Mouse (Mus musculus): ENCODE measurements at regions not wholly inside any gene's neighbourhood (a gene's known extent, or its start where the extent isn't known, plus 50 kb on each side); places are given as distances from the start of the nearest gene placed in this dataset.
A peak's percentile ranks its signal among the peaks of the same experiment; 100 is the strongest.

- WGBS: 87% methylated on average over 2 of the region's 2 CpGs
- no peak for ATAC-seq (ENCODE audit: low FRiP score)
- Histone ChIP-seq H3K27me3 (no peaks in the 10 kb centered on the region), H3K4me3 (no peak overlapping the region), H3K4me2 (replicated peaks) (no peak overlapping the region), H3K36me3 (no peaks in the 10 kb centered on the region), H3K9ac (no peak overlapping the region), H3K27ac (no peak overlapping the region), H3K4me1 (no peaks in the 10 kb centered on the region), H3K9me3 (replicated peaks) (no peaks in the 10 kb centered on the region)
Measured at GRCm38 (mm10) chr7:40623286-40623685, 274.8 kb upstream of the Vstm2b start.

DNA sequence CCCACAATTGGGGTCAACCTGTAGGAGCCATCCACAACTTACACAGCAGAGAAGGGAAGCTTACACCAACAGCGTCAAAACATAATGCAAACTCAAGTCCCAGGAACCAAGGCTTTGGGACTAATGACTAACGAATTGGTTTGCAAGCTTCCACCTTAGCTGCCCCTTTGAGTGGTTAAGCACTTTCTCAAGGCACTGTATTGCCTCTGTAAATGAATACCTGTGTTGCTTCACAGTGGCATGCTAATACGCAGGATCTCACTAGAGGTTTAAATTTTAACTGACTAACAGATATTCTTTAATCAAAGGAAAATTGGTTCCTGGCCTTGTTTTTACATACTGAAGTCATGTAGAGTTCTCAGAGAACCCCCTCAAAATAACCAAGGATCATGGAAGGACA lies 261.8 kb upstream of the Vstm2b start:
- no peak overlapping the region for H3K27ac ChIP-seq

DNA sequence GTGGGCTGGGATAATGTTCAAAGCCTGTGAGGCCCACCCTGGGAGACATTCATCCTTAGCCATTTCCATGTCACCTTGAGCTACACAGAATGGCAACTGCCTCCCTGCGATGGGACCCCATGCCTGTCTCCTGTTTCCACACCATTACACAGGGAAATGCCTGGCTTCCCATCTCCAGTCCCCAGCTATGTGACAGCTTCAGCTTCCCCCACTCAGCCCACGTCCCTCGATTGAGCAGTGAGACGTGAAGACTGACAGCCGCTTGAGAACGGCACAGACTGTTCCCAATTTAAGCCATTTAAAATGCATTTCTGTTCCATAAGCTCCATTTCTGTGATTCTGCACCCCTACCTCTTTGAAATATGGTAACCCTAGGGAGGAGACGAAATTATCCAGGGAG lies 243.1 kb upstream of the Vstm2b start:
- H3K4me3 ChIP-seq: no peak overlapping the region

More for the DNA sequence above, 261.8 kb upstream of the Vstm2b start:
- Histone ChIP-seq H3K9ac (no peak overlapping the region), H3K4me1 (no peaks in the 10 kb centered on the region), H3K4me3 (no peak overlapping the region), H3K9me3 (replicated peaks) (no peaks in the 10 kb centered on the region), H3K4me2 (replicated peaks) (no peak overlapping the region), H3K27me3 (no peaks in the 10 kb centered on the region), H3K36me3 (no peaks in the 10 kb centered on the region)
- 91% methylated on average over 3 of the region's 3 CpGs for WGBS
- no peak for ATAC-seq (ENCODE audit: low FRiP score)

DNA sequence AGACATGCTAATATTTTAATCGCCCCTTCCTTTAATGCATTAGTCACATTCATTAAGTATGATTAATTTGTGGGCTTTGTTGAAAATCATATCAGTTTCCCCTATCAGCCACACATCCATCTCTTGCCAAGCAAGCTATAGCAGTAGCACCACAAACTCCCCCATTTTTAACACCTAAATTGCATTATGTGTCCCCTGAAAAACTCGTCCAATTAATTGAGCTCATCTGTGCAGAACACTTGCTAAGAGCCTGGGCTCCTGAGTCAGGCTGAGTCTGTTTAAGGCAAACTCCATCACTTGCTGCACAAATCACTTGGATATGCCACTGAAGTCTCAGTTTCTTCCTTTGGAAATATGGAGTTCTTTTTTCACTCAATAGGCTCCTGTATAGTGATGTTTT lies 242.7 kb upstream of the Vstm2b start:
- ATAC-seq (ENCODE audit: low FRiP score): peak; percentile 27; the same call in 1 of the 2 replicates
- H3K27me3 ChIP-seq: no peaks in the 10 kb centered on the region
- H3K4me3 ChIP-seq: no peak overlapping the region
- 79% methylated on average over 2 of the region's 2 CpGs for WGBS
- no peak overlapping the region for H3K27ac ChIP-seq
- no peaks in the 10 kb centered on the region for H3K9me3 ChIP-seq (replicated peaks)
- no peak overlapping the region for H3K4me2 ChIP-seq (replicated peaks)
- H3K36me3 ChIP-seq: no peaks in the 10 kb centered on the region
- H3K4me1 ChIP-seq: peaks cover 11% of the 10 kb centered on the region
- H3K9ac ChIP-seq: no peak overlapping the region

More for the DNA sequence above, 243.1 kb upstream of the Vstm2b start:
- no peak overlapping the region for H3K9ac ChIP-seq
- ATAC-seq (ENCODE audit: low FRiP score): peak; percentile 69
- H3K9me3 ChIP-seq (replicated peaks): no peaks in the 10 kb centered on the region
- WGBS: 47% methylated on average over 7 of the region's 7 CpGs
- H3K27me3 ChIP-seq: no peaks in the 10 kb centered on the region
- no peak overlapping the region for H3K4me2 ChIP-seq (replicated peaks)
- no peaks in the 10 kb centered on the region for H3K36me3 ChIP-seq
- H3K27ac ChIP-seq: peak overlapping the region; percentile 35; the same call in 1 of the 2 replicates
- peaks cover 9% of the 10 kb centered on the region for H3K4me1 ChIP-seq

- H3K4me1 ChIP-seq: peaks cover 11% of the 10 kb centered on the region
- H3K9me3 ChIP-seq (replicated peaks): no peaks in the 10 kb centered on the region
- H3K9ac ChIP-seq: no peak overlapping the region
- ATAC-seq (ENCODE audit: low FRiP score): peak; percentile 65; the same call in 1 of the 2 replicates
- no peak overlapping the region for H3K27ac ChIP-seq
- H3K27me3 ChIP-seq: no peaks in the 10 kb centered on the region
- no peaks in the 10 kb centered on the region for H3K36me3 ChIP-seq
- H3K4me2 ChIP-seq (replicated peaks): no peak overlapping the region
- H3K4me3 ChIP-seq: no peak overlapping the region
- WGBS: 4% methylated on average over 3 of the region's 3 CpGs
Measured at GRCm38 (mm10) chr7:40659662-40660061, 238.5 kb upstream of the Vstm2b start.

DNA sequence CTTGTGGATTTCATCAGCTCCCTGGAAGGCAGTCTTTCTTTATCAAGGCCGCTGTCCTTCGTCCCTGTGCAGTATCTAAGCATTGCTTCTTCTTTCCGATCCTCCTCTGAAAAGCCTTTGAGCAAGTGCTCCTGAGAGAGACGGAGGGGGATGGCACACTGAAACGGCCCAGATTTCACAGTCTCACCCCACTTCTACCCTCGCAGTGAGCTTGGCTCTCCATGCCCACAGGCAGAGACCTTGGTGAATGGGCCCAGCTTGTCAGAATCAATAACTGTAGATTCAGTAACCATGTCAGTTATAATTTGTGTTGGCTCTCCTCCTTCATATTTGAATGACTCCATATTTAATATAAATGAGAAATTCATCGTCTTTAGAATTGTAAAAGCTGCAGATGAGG lies 234.3 kb upstream of the Vstm2b start:
- H3K27ac ChIP-seq: no peak overlapping the region
- no peak overlapping the region for H3K4me2 ChIP-seq (replicated peaks)
- no peaks in the 10 kb centered on the region for H3K27me3 ChIP-seq
- H3K9ac ChIP-seq: no peak overlapping the region
- no peak overlapping the region for H3K4me3 ChIP-seq
- H3K36me3 ChIP-seq: no peaks in the 10 kb centered on the region
- ATAC-seq (ENCODE audit: low FRiP score): no peak
- H3K9me3 ChIP-seq (replicated peaks): no peaks in the 10 kb centered on the region
- WGBS: 79% methylated on average over 7 of the region's 7 CpGs
- peaks cover 11% of the 10 kb centered on the region for H3K4me1 ChIP-seq

DNA sequence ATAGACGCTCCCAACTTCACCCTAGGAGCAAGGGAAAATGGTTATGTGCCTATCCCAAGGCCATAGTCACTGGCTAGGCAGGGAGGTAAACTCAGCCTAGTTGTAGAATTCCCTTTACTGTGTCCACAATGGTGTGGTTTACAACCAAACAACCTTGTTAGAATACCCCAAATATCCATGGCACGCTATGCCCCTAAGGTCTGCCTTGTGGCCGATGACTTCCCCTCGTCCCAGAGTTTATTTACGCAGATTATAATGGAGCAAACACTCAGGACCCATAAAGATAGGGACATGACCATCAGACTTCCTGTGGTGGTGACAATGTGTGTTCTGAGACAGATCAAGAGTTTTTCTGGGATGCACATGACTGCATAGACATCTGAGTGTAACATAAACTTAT lies 231.5 kb upstream of the Vstm2b start:
- Histone ChIP-seq H3K4me2 (replicated peaks) (no peak overlapping the region), H3K27me3 (no peaks in the 10 kb centered on the region), H3K4me3 (no peak overlapping the region), H3K4me1 (no peaks in the 10 kb centered on the region), H3K36me3 (no peaks in the 10 kb centered on the region), H3K9ac (no peak overlapping the region), H3K9me3 (replicated peaks) (no peaks in the 10 kb centered on the region), H3K27ac (no peak overlapping the region)
- ATAC-seq (ENCODE audit: low FRiP score): no peak
- WGBS: 94% methylated on average over 5 of the region's 5 CpGs

- WGBS: 72% methylated on average over 5 of the region's 5 CpGs
- no peaks in the 10 kb centered on the region for H3K9me3 ChIP-seq (replicated peaks)
Measured at GRCm38 (mm10) chr7:40670401-40670800, 227.7 kb upstream of the Vstm2b start.

DNA sequence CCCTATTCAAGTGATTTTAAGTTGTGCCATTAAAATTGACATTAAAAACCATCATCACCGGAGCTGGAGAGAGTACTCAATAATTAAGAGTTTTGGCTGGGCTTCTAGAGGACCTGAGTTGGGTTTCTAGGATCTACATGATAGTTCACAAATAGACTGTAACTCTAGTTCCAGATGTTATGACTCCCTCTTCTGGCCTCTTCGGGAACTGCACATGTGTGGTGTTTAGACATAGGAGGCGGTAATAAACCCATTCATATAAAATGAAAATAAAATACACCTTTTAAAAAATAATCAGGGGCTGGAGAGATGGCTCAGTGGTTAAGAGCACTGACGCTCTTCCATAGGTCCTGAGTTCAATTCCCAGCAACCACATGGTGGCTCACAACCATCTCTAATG lies 227.1 kb upstream of the Vstm2b start:
- Histone ChIP-seq H3K4me2 (replicated peaks) (no peak overlapping the region), H3K36me3 (no peaks in the 10 kb centered on the region), H3K27ac (no peak overlapping the region), H3K4me3 (no peak overlapping the region), H3K9ac (no peak overlapping the region), H3K27me3 (no peaks in the 10 kb centered on the region), H3K9me3 (replicated peaks) (no peaks in the 10 kb centered on the region), H3K4me1 (no peaks in the 10 kb centered on the region)
- 99% methylated on average over 4 of the region's 4 CpGs for WGBS
- ATAC-seq (ENCODE audit: low FRiP score): no peak

More at GRCm38 (mm10) chr7:40670401-40670800, 227.7 kb upstream of the Vstm2b start:
- Histone ChIP-seq H3K9ac (no peak overlapping the region), H3K36me3 (no peaks in the 10 kb centered on the region), H3K27ac (no peak overlapping the region), H3K27me3 (no peaks in the 10 kb centered on the region), H3K4me1 (no peaks in the 10 kb centered on the region), H3K4me2 (replicated peaks) (no peak overlapping the region), H3K4me3 (no peak overlapping the region)
- no peak for ATAC-seq (ENCODE audit: low FRiP score)

DNA sequence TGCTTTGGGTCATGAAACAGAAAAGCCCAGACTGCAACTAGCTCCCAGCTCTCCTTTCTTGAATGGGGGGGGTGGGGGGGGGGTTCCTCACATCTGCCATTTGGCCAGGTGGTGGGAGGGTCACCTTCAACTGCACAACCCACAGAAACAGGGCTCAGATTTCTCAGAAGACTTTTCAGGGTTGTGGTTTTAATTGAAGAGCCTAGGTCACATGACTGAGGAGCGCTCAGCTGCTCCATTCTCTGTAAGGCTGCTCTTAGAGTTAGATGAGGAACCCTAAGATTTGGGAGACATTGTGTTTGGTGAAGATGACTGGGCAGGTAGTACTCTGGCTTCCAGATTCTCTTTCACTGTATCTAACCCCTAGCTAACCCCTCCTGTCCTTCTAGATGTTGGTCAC lies 225.8 kb upstream of the Vstm2b start:
- H3K4me1 ChIP-seq: no peaks in the 10 kb centered on the region
- no peaks in the 10 kb centered on the region for H3K36me3 ChIP-seq
- H3K4me2 ChIP-seq (replicated peaks): no peak overlapping the region
- no peak for ATAC-seq (ENCODE audit: low FRiP score)
- no peak overlapping the region for H3K4me3 ChIP-seq
- 76% methylated on average over 1 of the region's 1 CpGs for WGBS
- no peaks in the 10 kb centered on the region for H3K9me3 ChIP-seq (replicated peaks)
- no peak overlapping the region for H3K9ac ChIP-seq
- H3K27ac ChIP-seq: no peak overlapping the region
- no peaks in the 10 kb centered on the region for H3K27me3 ChIP-seq

- 33% methylated on average over 3 of the region's 3 CpGs for WGBS
- no peaks in the 10 kb centered on the region for H3K4me1 ChIP-seq
- no peak overlapping the region for H3K4me3 ChIP-seq
- no peaks in the 10 kb centered on the region for H3K36me3 ChIP-seq
- ATAC-seq (ENCODE audit: low FRiP score): no peak
- H3K9me3 ChIP-seq (replicated peaks): no peaks in the 10 kb centered on the region
- no peak overlapping the region for H3K9ac ChIP-seq
- H3K27me3 ChIP-seq: no peaks in the 10 kb centered on the region
- H3K27ac ChIP-seq: no peak overlapping the region
- H3K4me2 ChIP-seq (replicated peaks): no peak overlapping the region
Measured at GRCm38 (mm10) chr7:40674397-40674796, 223.7 kb upstream of the Vstm2b start.

- Histone ChIP-seq H3K36me3 (no peaks in the 10 kb centered on the region), H3K4me3 (no peak overlapping the region), H3K4me1 (peaks cover 7% of the 10 kb centered on the region), H3K27me3 (no peaks in the 10 kb centered on the region), H3K4me2 (replicated peaks) (no peak overlapping the region), H3K9ac (no peak overlapping the region), H3K9me3 (replicated peaks) (no peaks in the 10 kb centered on the region), H3K27ac (no peak overlapping the region)
- WGBS: 48% methylated on average over 2 of the region's 2 CpGs
- ATAC-seq (ENCODE audit: low FRiP score): no peak
Measured at GRCm38 (mm10) chr7:40677601-40678000, 220.5 kb upstream of the Vstm2b start.

DNA sequence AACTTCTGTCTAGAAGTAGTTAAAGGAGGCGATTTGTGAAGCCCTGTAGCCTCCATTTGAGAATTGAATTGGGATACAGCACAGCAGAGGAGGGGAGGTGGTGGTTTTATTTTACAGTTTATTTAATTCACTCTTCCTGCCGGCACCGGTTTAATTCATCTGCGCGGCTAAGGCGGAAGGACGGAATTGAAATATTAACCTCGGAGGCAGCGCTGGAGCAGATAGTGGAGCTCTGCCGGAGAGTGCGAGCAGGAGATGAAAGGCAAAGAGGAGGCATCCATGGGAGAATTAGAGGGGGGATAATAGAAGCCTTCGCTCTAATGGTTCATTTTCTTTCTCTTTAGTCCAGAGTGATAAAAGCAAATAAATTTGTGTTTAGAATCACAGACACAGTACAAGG lies 217.6 kb upstream of the Vstm2b start:
- Histone ChIP-seq H3K4me3 (no peak overlapping the region), H3K27ac (no peak overlapping the region), H3K4me1 (peaks cover 7% of the 10 kb centered on the region), H3K27me3 (no peaks in the 10 kb centered on the region), H3K4me2 (replicated peaks) (0 out of 2 replicates have a peak overlapping the region, but pooled peaks have one; percentile 3), H3K36me3 (no peaks in the 10 kb centered on the region), H3K9me3 (replicated peaks) (no peaks in the 10 kb centered on the region), H3K9ac (no peak overlapping the region)
- WGBS: 61% methylated on average over 12 of the region's 12 CpGs
- no peak for ATAC-seq (ENCODE audit: low FRiP score)

Data from hindbrain, embryonic 12.5 days (tissue).